Mouse (Mus musculus) midbrain, embryonic 10.5 days (tissue): Measurements from ENCODE around the gene A530016L24Rik. TPM values are rescaled to one million over a fixed set of nuclear protein-coding genes. Genes with fewer than 3 reads are reported as not detected.

Experiments
- DNase-seq: peaks from one replicate; pipeline ENCODE4 v3.0.0-alpha.2; 2017; ENCODE audit warnings: low spot score
- H3K27ac ChIP-seq: fragments of 300-500 bp; sonication (generic); replicated peaks from 2 replicates; pipeline ENCODE4 v1.5.1; 2016; ENCODE audit warnings: mild to moderate bottlenecking
- H3K27me3 ChIP-seq: fragments of 300-500 bp; sonication (generic); 2 replicates; pipeline ENCODE4 v1.6.1; 2016; ENCODE audit warnings: low read depth, mild to moderate bottlenecking; ENCODE audit not compliant: poor library complexity, severe bottlenecking
- H3K36me3 ChIP-seq: fragments of 300-500 bp; sonication (generic); 2 replicates; pipeline ENCODE4 v1.6.1; 2016; ENCODE audit warnings: mild to moderate bottlenecking, moderate library complexity
- H3K4me1 ChIP-seq: fragments of 300-500 bp; sonication (generic); 2 replicates; pipeline ENCODE4 v1.6.1; 2016
- H3K4me3 ChIP-seq: fragments of 300-500 bp; sonication (generic); 2 replicates; pipeline ENCODE4 v1.5.1; 2016; ENCODE audit warnings: mild to moderate bottlenecking, moderate library complexity
- H3K9me3 ChIP-seq: fragments of 300-500 bp; sonication (generic); replicated peaks from 2 replicates; pipeline ENCODE4 v1.6.1; 2016; ENCODE audit warnings: mild to moderate bottlenecking
- WGBS: fragments of 180-500 bp; shearing (Covaris S2); methylation state at CpG from one replicate; pipeline ENCODE4 v1.1.7; 2016; 5-methylcytosine and 5-hydroxymethylcytosine counted together
- polyA plus RNA-seq: library from polyadenylated mRNA; unstranded; fragments of >200 nt; fragmentation: Nextera tagmentation; extraction: Ambion mirVana; gene quantifications from 2 replicates; pipeline ENCODE4 v1.2.1, GENCODE M21; 2016

Gene A530016L24Rik
- polyA plus RNA-seq, 1 experiment from 2014 or later, result not detected

GRCm38 (mm10) chr12:112541483-112542091, 52.3 kb downstream of the A530016L24Rik start:
- Histone ChIP-seq H3K36me3 (no peaks in the 10 kb centered on the region), H3K27me3 (peaks cover 33% of the 10 kb centered on the region), H3K9me3 (no peaks in the 10 kb centered on the region), H3K4me1 (peaks cover 65% of the 10 kb centered on the region), H3K27ac (peak overlapping the region; percentile 80), H3K4me3 (no peak overlapping the region; the same call in 1 of the 2 replicates)
- DNase-seq, result peak; percentile 23
- WGBS, result 31% methylated on average over 8 of the region's 8 CpGs

DNA sequence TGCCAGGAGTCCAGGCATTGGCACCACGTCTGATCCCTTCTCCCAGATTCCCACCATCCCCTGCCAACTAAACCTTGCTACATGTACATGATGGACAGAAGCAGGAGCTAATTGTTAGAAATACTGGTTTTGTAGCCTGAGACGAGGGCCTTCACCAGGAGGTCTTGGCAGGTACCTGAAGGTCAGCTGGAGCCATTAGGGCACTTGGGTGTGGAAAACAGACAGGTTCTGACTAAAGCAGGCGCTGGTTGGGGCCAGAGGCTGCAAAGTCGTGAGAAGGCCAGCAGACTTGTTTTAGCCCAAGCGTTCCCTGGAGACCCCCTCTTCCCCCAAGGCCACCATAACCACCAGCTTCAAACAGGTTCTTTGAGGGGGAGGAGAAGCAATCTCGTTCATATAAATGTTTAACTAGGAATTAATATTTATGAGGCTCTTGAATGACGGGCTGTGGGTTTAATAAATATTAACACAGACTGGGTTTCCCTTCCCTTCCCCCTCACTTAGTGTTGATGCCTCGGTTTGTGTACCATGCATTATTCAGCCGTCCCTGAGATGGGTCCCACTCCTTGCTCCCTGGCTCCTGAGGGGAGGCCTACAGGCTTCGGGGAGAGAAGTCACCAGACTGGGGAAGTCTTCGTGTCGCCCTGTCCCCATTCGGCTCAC, 53.1 kb downstream of the A530016L24Rik start:
- H3K4me1 ChIP-seq, result peaks cover 65% of the 10 kb centered on the region
- no peak for DNase-seq
- no peaks in the 10 kb centered on the region for H3K36me3 ChIP-seq
- H3K27me3 ChIP-seq, result peaks cover 33% of the 10 kb centered on the region
- peak overlapping the region; percentile 9; the same call in 1 of the 2 replicates for H3K4me3 ChIP-seq
- H3K27ac ChIP-seq, result peak overlapping the region; percentile 80
- no peaks in the 10 kb centered on the region for H3K9me3 ChIP-seq
- 62% methylated on average over 13 of the region's 13 CpGs for WGBS

- Histone ChIP-seq H3K9me3 (no peaks in the 10 kb centered on the region), H3K4me3 (peak overlapping the region; percentile 9; the same call in 1 of the 2 replicates), H3K36me3 (no peaks in the 10 kb centered on the region), H3K27me3 (peaks cover 33% of the 10 kb centered on the region), H3K4me1 (peaks cover 65% of the 10 kb centered on the region), H3K27ac (peak overlapping the region; percentile 80)
- peak; percentile 93 for DNase-seq
- WGBS, result 5% methylated on average over 11 of the region's 11 CpGs
These were observed 53.7 kb downstream of the A530016L24Rik start for GRCm38 (mm10) chr12:112542920-112543300.

- WGBS, result 77% methylated on average over 9 of the region's 9 CpGs
- H3K4me3 ChIP-seq, result no peak overlapping the region
These were observed 54.7 kb downstream of the A530016L24Rik start for GRCm38 (mm10) chr12:112543941-112544340.

GRCm38 (mm10) chr12:112544946-112545701, 55.9 kb downstream of the A530016L24Rik start:
- Histone ChIP-seq H3K4me1 (peaks cover 66% of the 10 kb centered on the region), H3K4me3 (no peak overlapping the region), H3K27ac (peak overlapping the region; percentile 76), H3K27me3 (peaks cover 21% of the 10 kb centered on the region), H3K36me3 (no peaks in the 10 kb centered on the region), H3K9me3 (no peaks in the 10 kb centered on the region)
- WGBS, result 31% methylated on average over 12 of the region's 12 CpGs
- DNase-seq, result peak; percentile 33

More at GRCm38 (mm10) chr12:112543941-112544340, 54.7 kb downstream of the A530016L24Rik start:
- 0 out of 2 replicates have a peak overlapping the region, but pooled peaks have one; percentile 20 for H3K27ac ChIP-seq
- DNase-seq, result no peak
- H3K36me3 ChIP-seq, result no peaks in the 10 kb centered on the region
- peaks cover 31% of the 10 kb centered on the region for H3K27me3 ChIP-seq
- H3K9me3 ChIP-seq, result no peaks in the 10 kb centered on the region
- H3K4me1 ChIP-seq, result peaks cover 65% of the 10 kb centered on the region

GRCm38 (mm10) chr12:112546110-112546509, 56.9 kb downstream of the A530016L24Rik start:
- Histone ChIP-seq H3K4me3 (no peak overlapping the region), H3K27me3 (peaks cover 18% of the 10 kb centered on the region), H3K9me3 (no peaks in the 10 kb centered on the region), H3K27ac (no peak overlapping the region; the same call in 1 of the 2 replicates), H3K36me3 (no peaks in the 10 kb centered on the region), H3K4me1 (peaks cover 65% of the 10 kb centered on the region)
- 91% methylated on average over 8 of the region's 8 CpGs for WGBS
- no peak for DNase-seq

- WGBS, result 94% methylated on average over 1 of the region's 1 CpGs
- Histone ChIP-seq H3K9me3 (no peaks in the 10 kb centered on the region), H3K4me3 (no peak overlapping the region), H3K27ac (no peak overlapping the region), H3K4me1 (peaks cover 53% of the 10 kb centered on the region), H3K27me3 (peaks cover 15% of the 10 kb centered on the region), H3K36me3 (no peaks in the 10 kb centered on the region)
- no peak for DNase-seq
These were observed 60.0 kb downstream of the A530016L24Rik start for GRCm38 (mm10) chr12:112549287-112549686.

Other genes with a start within 250 kb of the A530016L24Rik start
- 2.8 and 4.9 TPM in 2 replicates for gene Tmem179, start 27.3 kb downstream of the A530016L24Rik start, polyA plus RNA-seq
- gene Inf2, start 99.3 kb downstream of the A530016L24Rik start, polyA plus RNA-seq, result 1.7 and 1.8 TPM in 2 replicates
- gene Adssl1, start 130.6 kb downstream of the A530016L24Rik start, polyA plus RNA-seq, result 2.9 and 3.4 TPM in 2 replicates
- gene Siva1, start 155.2 kb downstream of the A530016L24Rik start, polyA plus RNA-seq, result 306 and 361 TPM in 2 replicates
- 44.5 and 46.2 TPM in 2 replicates for gene Akt1, start 185.4 kb downstream of the A530016L24Rik start, polyA plus RNA-seq
- gene Zbtb42, start 189.4 kb downstream of the A530016L24Rik start, polyA plus RNA-seq, result 8.2 and 9.2 TPM in 2 replicates
- gene Cep170b, start 231.0 kb downstream of the A530016L24Rik start, polyA plus RNA-seq, result 3.3 and 4.3 TPM in 2 replicates